Mouse (Mus musculus) heart, adult 9 months (tissue): Measurements from ENCODE around the gene Commd1.

ENCODE experiments used
- DNase-seq, 2 experiments: peaks; one replicate each; pipeline ENCODE4 v3.0.0; 2022; ENCODE audit warnings: low spot score in 2 of 2

Gene Commd1

GRCm38 (mm10) chr11:22859633-22860334, 122.4 kb downstream of the Commd1 start:
- DNase-seq: peak; percentile 89 to 91

- DNase-seq: no peak
Measured at GRCm38 (mm10) chr11:22859301-22859632, 122.9 kb downstream of the Commd1 start.

- DNase-seq: peak in 1 of 2 experiments; percentile 48
Measured at GRCm38 (mm10) chr11:22858441-22859300, 123.5 kb downstream of the Commd1 start.

GRCm38 (mm10) chr11:22857705-22858440, 124.3 kb downstream of the Commd1 start:
- DNase-seq: no peak

- DNase-seq: no peak
Measured at GRCm38 (mm10) chr11:22857106-22857704, 125.0 kb downstream of the Commd1 start.

- no peak for DNase-seq
Measured at GRCm38 (mm10) chr11:22856371-22856965, 125.7 kb downstream of the Commd1 start.

- DNase-seq: no peak
Measured at GRCm38 (mm10) chr11:22854571-22854970, 127.6 kb downstream of the Commd1 start.

- no peak for DNase-seq
Measured at GRCm38 (mm10) chr11:22853477-22854157, 128.6 kb downstream of the Commd1 start.

- DNase-seq: no peak
Measured at GRCm38 (mm10) chr11:22852510-22852909, 129.7 kb downstream of the Commd1 start.

- peak in 1 of 2 experiments; percentile 57 for DNase-seq
Measured at GRCm38 (mm10) chr11:22851416-22851815, 130.8 kb downstream of the Commd1 start.

- DNase-seq: no peak
Measured at GRCm38 (mm10) chr11:22850077-22850476, 132.1 kb downstream of the Commd1 start.

- no peak for DNase-seq
Measured at GRCm38 (mm10) chr11:22848649-22849195, 133.5 kb downstream of the Commd1 start.

GRCm38 (mm10) chr11:22847732-22848648, 134.2 kb downstream of the Commd1 start:
- peak; percentile 71 to 76 for DNase-seq

GRCm38 (mm10) chr11:22846960-22847731, 135.0 kb downstream of the Commd1 start:
- DNase-seq: no peak
